Mouse (Mus musculus) spleen, adult 12 weeks (tissue): Measurements from ENCODE around the gene Rora.

Experiments used
- DNase-seq: peaks from one replicate; pipeline ENCODE4 v3.0.0; 2022; ENCODE audit warnings: low spot score

Gene Rora

DNA sequence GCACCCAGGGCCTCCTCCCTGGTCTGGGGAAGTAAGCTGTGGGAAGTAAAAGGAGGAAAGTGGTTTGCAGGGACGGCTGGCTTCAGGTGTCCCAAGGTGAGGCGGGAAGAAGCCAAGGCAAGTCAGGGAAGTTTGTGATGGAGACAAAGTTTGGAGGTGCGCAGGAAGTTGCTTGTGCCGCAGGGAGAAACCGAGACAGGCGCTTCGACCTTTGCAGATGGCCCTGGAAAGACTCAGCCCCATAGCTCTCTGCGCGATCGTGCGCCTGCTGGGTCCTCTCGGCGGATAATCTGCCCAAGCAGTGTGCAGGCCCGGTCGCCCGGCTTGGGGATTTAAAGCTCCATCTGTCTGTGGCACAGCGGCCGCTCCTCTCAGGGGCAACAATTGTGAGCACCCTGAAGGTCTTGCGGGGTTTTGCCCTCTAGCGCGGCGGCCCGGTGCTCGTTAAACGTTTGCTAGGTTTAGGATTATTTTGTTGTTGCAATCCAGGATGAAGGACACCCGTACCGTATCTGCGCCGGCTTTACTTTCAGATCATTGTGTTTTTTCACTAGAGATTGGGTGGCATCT, 637.4 kb downstream of the Rora start:
- DNase-seq: no peak

DNA sequence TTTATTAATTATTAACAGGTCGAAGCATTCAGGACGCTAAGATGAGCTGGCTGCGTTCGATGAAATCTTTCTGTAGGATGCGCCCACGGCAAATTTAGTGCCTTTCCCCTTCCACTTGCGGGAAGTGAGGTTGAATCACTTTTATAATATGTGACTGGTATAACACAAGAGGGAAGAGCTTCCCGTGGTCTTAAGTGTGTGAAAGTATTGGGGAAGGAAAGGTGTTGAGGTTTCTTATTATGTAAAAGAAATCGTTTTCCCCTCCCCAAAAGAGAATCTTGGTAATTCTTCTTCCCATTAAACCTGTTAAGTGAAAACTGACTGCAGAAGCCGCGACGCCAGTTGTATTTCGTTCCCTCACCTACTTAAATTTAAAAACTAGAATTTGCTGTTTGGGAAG, 637.9 kb downstream of the Rora start:
- no peak for DNase-seq

DNA sequence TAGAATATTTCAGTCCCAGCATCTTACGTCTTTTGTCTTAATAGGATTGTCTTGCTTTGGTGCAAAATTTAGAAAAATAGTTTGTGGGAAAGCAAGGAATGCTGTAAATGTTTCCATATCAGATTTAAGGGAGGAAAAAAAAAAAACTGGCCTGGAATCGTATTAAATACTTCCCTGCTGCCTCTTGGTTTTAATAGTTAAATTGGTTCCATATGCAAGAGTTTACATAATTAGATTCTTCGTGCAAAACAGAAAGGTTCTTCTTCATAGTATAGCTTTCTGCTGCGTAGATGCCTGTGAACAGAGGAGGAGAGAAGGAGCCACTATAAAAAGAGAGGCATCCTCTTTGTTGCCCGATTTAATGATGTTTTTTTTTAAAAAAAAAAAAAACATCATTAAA, 638.8 kb downstream of the Rora start:
- DNase-seq: no peak

- DNase-seq: no peak
These were observed 639.4 kb downstream of the Rora start for GRCm38 (mm10) chr9:69292776-69293687.

DNA sequence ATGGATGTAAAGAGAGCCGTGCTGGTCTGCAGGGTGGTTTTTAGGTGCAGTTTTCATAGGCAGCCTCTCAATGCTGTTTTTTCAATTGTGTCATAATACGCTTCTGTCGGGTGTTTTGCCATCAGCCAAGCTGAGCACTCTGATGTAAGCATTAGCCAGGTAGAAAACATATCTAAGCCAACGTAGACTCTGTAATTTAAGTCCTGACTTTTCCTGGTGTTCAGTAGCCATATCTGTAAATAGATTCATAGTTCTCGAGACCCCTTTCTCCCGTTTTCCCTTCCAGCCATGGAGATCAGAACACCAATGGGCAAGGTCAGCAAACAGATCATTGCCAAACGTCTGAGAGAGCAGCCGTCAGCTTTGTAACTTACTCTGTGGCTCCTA, 640.1 kb downstream of the Rora start:
- DNase-seq: no peak

GRCm38 (mm10) chr9:69294426-69294825, 640.8 kb downstream of the Rora start:
- no peak for DNase-seq

DNA sequence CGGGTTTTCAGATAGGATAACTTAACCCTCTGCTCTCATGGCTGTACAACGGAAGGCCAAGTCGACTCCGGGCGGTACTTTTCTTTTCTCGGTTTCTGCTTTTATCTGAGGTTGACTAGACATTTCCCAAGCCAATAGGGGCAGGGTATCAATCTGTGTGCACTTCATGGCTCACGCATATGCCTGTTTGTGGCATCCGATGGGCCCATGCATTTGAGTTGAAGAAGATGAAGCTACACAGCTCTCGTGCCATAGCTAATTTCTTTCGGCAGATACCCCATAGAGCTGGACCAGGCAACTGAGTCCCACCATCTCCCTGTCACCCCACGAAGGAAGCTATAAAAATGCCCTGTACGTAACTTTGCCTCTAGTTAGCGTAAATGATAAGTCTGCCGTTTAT, 641.3 kb downstream of the Rora start:
- no peak for DNase-seq

- no peak for DNase-seq
These were observed 642.2 kb downstream of the Rora start for GRCm38 (mm10) chr9:69295826-69296225.

DNA sequence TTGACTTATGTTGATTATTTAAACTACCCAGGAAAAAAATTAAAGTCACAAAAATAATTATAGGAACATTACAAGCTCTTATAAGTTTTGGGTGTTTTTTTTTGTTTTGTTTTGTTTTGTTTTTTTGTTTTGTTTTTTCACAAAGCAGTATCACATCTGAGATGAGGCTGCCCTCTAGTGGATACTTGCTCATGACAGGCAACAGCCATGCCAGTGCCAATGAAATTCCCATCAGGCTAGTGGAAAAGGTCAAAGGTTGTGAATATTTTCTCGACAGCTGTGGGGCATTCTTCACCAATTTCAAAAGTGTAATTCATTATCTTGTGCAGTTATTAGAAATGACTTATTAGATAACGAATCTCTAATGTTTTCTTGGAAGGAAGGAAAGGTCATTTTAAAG, 642.8 kb downstream of the Rora start:
- DNase-seq: no peak

GRCm38 (mm10) chr9:69297766-69298375, 644.3 kb downstream of the Rora start:
- no peak for DNase-seq

- DNase-seq: no peak
These were observed 645.2 kb downstream of the Rora start for GRCm38 (mm10) chr9:69298566-69299335.

GRCm38 (mm10) chr9:69299484-69299883, 645.9 kb downstream of the Rora start:
- no peak for DNase-seq

- DNase-seq: no peak
These were observed 646.7 kb downstream of the Rora start for GRCm38 (mm10) chr9:69300296-69300695.

DNA sequence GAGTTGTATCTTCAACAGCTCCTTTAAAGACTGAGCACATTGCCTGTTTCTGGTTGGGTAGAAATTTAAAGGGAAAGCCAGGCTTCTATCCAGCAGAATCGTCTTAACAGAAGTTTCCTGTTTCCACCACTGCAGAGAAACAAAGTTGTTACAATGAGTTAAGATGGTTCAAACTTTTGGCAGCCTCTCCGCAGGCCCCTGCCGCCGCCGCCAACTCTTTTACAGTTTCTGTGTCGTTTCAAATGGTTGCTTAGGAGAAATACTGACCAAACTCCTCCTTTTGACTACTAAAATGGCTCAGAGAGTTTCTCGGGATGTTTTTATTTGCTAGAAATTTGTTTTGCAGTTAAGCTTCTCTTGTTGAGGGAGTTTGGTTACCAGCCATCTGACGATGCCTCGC, 647.9 kb downstream of the Rora start:
- no peak for DNase-seq

- no peak for DNase-seq
These were observed 648.4 kb downstream of the Rora start for GRCm38 (mm10) chr9:69301955-69302354.

GRCm38 (mm10) chr9:69302846-69303245, 649.3 kb downstream of the Rora start:
- no peak for DNase-seq

- DNase-seq: no peak
These were observed 649.9 kb downstream of the Rora start for GRCm38 (mm10) chr9:69303346-69303944.

DNA sequence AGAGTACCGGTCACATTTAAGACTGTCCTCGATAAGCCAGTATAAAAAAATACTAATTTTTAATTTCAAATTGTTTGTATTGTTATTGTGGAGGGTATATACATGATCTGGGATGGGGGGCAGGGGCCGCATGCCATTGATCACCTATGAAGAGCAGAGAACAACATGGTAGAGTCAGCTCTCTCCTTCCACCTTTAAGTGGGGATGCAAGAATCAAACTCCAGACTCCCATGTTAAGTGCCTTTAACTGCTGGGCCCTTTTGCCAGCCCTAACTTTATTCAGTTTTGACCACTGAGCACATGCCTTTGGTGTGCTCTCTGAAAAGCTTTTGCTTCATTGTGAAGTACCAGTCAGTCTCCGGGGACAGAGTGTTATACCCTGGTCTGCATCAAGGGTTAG, 650.4 kb downstream of the Rora start:
- DNase-seq: no peak

GRCm38 (mm10) chr9:69304492-69304891, 650.9 kb downstream of the Rora start:
- DNase-seq: no peak

- no peak for DNase-seq
These were observed 651.4 kb downstream of the Rora start for GRCm38 (mm10) chr9:69304991-69305390.

- no peak for DNase-seq
These were observed 653.3 kb downstream of the Rora start for GRCm38 (mm10) chr9:69306734-69307528.
